Mouse (Mus musculus) myocyte (in vitro differentiated cells): Measurements from ENCODE around the gene Myrf.

ENCODE experiments used
- E2F4 ChIP-seq: IDR thresholded peaks from one replicate; pipeline ENCODE4 v1.6.1; 2011; ENCODE audit warnings: mild to moderate bottlenecking, control low read depth, moderate library complexity; ENCODE audit not compliant: insufficient read depth
- MAX ChIP-seq: IDR thresholded peaks from one replicate; pipeline ENCODE4 v1.6.1; 2011; ENCODE audit warnings: low read depth, mild to moderate bottlenecking, control low read depth
- TCF12 ChIP-seq: IDR thresholded peaks from one replicate; pipeline ENCODE4 v1.6.1; 2011; ENCODE audit warnings: mild to moderate bottlenecking, control low read depth; ENCODE audit not compliant: poor library complexity, insufficient read depth, severe bottlenecking

- TF ChIP-seq E2F4 (no peak), TCF12 (no peak), MAX (no peak)
Observed at GRCm38 (mm10) chr19:10185876-10186275, 54.7 kb downstream of the Myrf start.
